Mouse (Mus musculus) stomach, embryonic 16.5 days (tissue): ENCODE results near the gene Slc32a1. TPM values are rescaled to one million over a fixed set of nuclear protein-coding genes. Genes with fewer than 3 reads are reported as not detected.

Experiments
- ATAC-seq: fragments of 200-750 bp; cut with Nextera tagmentation; 2 replicates; pipeline ENCODE4 v1.8.0; 2017; ENCODE audit warnings: moderate number of reproducible peaks, moderate TSS enrichment; ENCODE audit not compliant: insufficient read depth, low FRiP score
- H3K27ac ChIP-seq: fragments of 300-500 bp; sonication (generic); 2 replicates; pipeline ENCODE4 v1.5.1; 2014; ENCODE audit warnings: low read length
- H3K27me3 ChIP-seq: fragments of 300-500 bp; sonication (generic); 2 replicates; pipeline ENCODE4 v1.6.1; 2014; ENCODE audit warnings: low read length, control low read depth, mixed read lengths; ENCODE audit not compliant: control insufficient read depth, insufficient read depth
- H3K36me3 ChIP-seq: fragments of 300-500 bp; sonication (generic); 2 replicates; pipeline ENCODE4 v1.6.1; 2014; ENCODE audit warnings: low read length; ENCODE audit not compliant: control insufficient read depth, insufficient read depth
- H3K4me1 ChIP-seq: fragments of 300-500 bp; sonication (generic); 2 replicates; pipeline ENCODE4 v1.6.1; 2014; ENCODE audit warnings: low read length, control low read depth, mixed read lengths; ENCODE audit not compliant: control insufficient read depth, insufficient read depth
- H3K4me2 ChIP-seq: fragments of 300-500 bp; sonication (generic); 2 replicates; pipeline ENCODE4 v1.6.1; 2014; ENCODE audit warnings: low read depth, low read length, mixed read lengths
- H3K4me3 ChIP-seq: fragments of 300-500 bp; sonication (generic); replicated peaks from 2 replicates; pipeline ENCODE4 v1.5.1; 2014; ENCODE audit warnings: mild to moderate bottlenecking, low read length
- H3K9ac ChIP-seq: fragments of 300-500 bp; sonication (generic); 2 replicates; pipeline ENCODE4 v1.6.1; 2014; ENCODE audit warnings: low read length
- H3K9me3 ChIP-seq: fragments of 300-500 bp; sonication (generic); replicated peaks from 2 replicates; pipeline ENCODE4 v1.6.1; 2016; ENCODE audit warnings: low read length, control low read depth; ENCODE audit not compliant: control insufficient read depth
- WGBS: fragments of 180-500 bp; shearing (Covaris S2); extraction: QIAGEN DNeasy Blood & Tissue Kit; methylation state at CpG from one replicate; pipeline ENCODE4 v1.1.7; 2014; 5-methylcytosine and 5-hydroxymethylcytosine counted together
- polyA plus RNA-seq: library from polyadenylated mRNA; unstranded; fragments of >200 nt; fragmentation: Nextera tagmentation; extraction: Ambion mirVana; gene quantifications from 2 replicates; pipeline ENCODE4 v1.2.1, GENCODE M21; 2015

The Slc32a1 gene
- polyA plus RNA-seq, 1 experiment from 2014 or later, result not detected

- H3K4me1 ChIP-seq, result no peaks in the 10 kb centered on the region
- H3K27me3 ChIP-seq, result peaks cover 92% of the 10 kb centered on the region
- no peak overlapping the region for H3K27ac ChIP-seq
- no peaks in the 10 kb centered on the region for H3K36me3 ChIP-seq
- 14% methylated on average over 11 of the region's 11 CpGs for WGBS
- no peak for ATAC-seq
- no peaks in the 10 kb centered on the region for H3K9me3 ChIP-seq
- H3K4me3 ChIP-seq, result no peak overlapping the region
- no peak overlapping the region for H3K9ac ChIP-seq
- no peak overlapping the region for H3K4me2 ChIP-seq
Observed at GRCm38 (mm10) chr2:158616790-158617189, 6.2 kb downstream of the Slc32a1 start.

DNA sequence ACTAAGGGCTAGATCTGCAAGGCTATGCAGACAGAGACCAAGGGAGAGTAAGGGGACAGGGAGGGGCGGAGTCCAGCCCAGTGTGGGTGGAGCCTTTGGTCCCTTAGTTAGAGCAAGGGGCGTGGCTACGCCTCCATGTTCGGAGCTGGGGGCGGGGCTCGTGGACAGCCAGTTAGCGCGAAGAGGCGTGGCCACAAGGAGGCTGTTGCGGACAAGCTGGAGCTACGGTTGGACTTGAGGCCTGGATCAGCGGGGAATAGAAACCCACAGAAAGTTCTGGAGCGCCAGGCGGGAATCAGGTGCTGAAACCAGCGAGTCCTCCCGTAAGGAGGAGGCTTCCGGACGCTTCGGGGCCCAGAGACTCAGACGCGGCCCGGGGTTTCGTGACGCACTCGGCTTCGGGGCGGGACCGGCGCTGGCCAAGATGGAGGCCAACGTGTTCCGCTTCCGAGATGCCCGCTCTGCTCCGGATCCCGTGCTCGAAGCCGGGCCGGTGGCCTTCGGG lies 14.2 kb downstream of the Slc32a1 start, which contains the start of gene Actr5:
Gene Actr5 (plus strand): TSS at position 171 of the 505 bp plus-strand sequence.
- no peaks in the 10 kb centered on the region for H3K9me3 ChIP-seq
- H3K4me3 ChIP-seq, result peak within 1 kb of the TSS; percentile 76
- under 1% methylated on average over 39 of the region's 39 CpGs for WGBS
- H3K27ac ChIP-seq, result peak within 1 kb of the TSS; percentile 95
- H3K36me3 ChIP-seq, result peaks cover 4% of the 10 kb centered on the region; the same call in 1 of the 2 replicates
- H3K4me2 ChIP-seq, result peak within 1 kb of the TSS; percentile 93
- peaks cover 18% of the 10 kb centered on the region; the same call in 1 of the 2 replicates for H3K27me3 ChIP-seq
- peaks cover 5% of the 10 kb centered on the region; the same call in 1 of the 2 replicates for H3K4me1 ChIP-seq
- peak; percentile 96 for ATAC-seq
- H3K9ac ChIP-seq, result peak within 1 kb of the TSS; percentile 84

- Histone ChIP-seq H3K9ac (peak overlapping the region; percentile 84), H3K4me3 (peak overlapping the region; percentile 76), H3K27ac (peak overlapping the region; percentile 95), H3K36me3 (peaks cover 4% of the 10 kb centered on the region; the same call in 1 of the 2 replicates), H3K9me3 (no peaks in the 10 kb centered on the region), H3K4me2 (peak overlapping the region; percentile 93), H3K4me1 (peaks cover 5% of the 10 kb centered on the region; the same call in 1 of the 2 replicates), H3K27me3 (peaks cover 14% of the 10 kb centered on the region; the same call in 1 of the 2 replicates)
- ATAC-seq, result peak; percentile 39; the same call in 1 of the 2 replicates
- under 1% methylated on average over 39 of the region's 44 CpGs for WGBS
Observed at GRCm38 (mm10) chr2:158625231-158625630, 14.7 kb downstream of the Slc32a1 start.

- 29% methylated on average over 8 of the region's 8 CpGs for WGBS
Observed at GRCm38 (mm10) chr2:158625697-158626096, 15.1 kb downstream of the Slc32a1 start.

DNA sequence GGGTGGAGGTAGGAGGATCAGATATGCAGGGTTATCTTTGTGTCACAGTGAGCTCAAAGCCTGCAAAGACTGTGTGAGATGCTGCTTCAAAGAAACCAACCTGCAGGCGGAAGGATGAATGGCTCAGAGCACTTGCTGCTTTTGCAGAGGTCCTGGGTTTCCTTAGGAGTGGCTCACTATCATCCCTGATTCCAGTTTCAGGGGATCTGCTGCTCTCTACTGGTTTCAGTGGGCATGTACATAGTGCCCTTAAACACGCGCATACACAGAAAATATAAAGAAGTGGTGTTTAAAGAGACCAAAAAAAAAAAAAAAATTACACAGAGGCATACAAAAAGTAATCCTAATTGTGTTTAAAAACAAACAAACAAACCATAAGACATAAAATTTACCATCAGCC lies 18.3 kb downstream of the Slc32a1 start:
- H3K36me3 ChIP-seq, result peaks cover 15% of the 10 kb centered on the region
- WGBS, result 72% methylated on average over 3 of the region's 3 CpGs

More at GRCm38 (mm10) chr2:158625697-158626096, 15.1 kb downstream of the Slc32a1 start:
- no peaks in the 10 kb centered on the region for H3K9me3 ChIP-seq
- H3K4me1 ChIP-seq, result peaks cover 5% of the 10 kb centered on the region; the same call in 1 of the 2 replicates
- no peak overlapping the region for H3K27ac ChIP-seq
- H3K36me3 ChIP-seq, result peaks cover 4% of the 10 kb centered on the region; the same call in 1 of the 2 replicates
- peak overlapping the region; percentile 84 for H3K9ac ChIP-seq
- peak overlapping the region; percentile 93 for H3K4me2 ChIP-seq
- ATAC-seq, result no peak
- H3K4me3 ChIP-seq, result peak overlapping the region; percentile 76
- H3K27me3 ChIP-seq, result peaks cover 12% of the 10 kb centered on the region; the same call in 1 of the 2 replicates

GRCm38 (mm10) chr2:158629414-158629813 lies 18.8 kb downstream of the Slc32a1 start:
- H3K4me1 ChIP-seq, result peaks cover 5% of the 10 kb centered on the region; the same call in 1 of the 2 replicates
- H3K9ac ChIP-seq, result no peak overlapping the region
- 66% methylated on average over 1 of the region's 1 CpGs for WGBS
- H3K4me3 ChIP-seq, result no peak overlapping the region
- H3K9me3 ChIP-seq, result no peaks in the 10 kb centered on the region
- peaks cover 15% of the 10 kb centered on the region for H3K36me3 ChIP-seq
- no peak overlapping the region for H3K4me2 ChIP-seq
- no peak overlapping the region for H3K27ac ChIP-seq
- no peak for ATAC-seq
- no peaks in the 10 kb centered on the region for H3K27me3 ChIP-seq

More for the DNA sequence above, 18.3 kb downstream of the Slc32a1 start:
- Histone ChIP-seq H3K4me1 (peaks cover 5% of the 10 kb centered on the region; the same call in 1 of the 2 replicates), H3K9me3 (no peaks in the 10 kb centered on the region), H3K27ac (no peak overlapping the region), H3K27me3 (no peaks in the 10 kb centered on the region), H3K4me3 (no peak overlapping the region), H3K4me2 (no peak overlapping the region), H3K9ac (no peak overlapping the region)
- ATAC-seq, result no peak

GRCm38 (mm10) chr2:158631873-158632272 lies 21.3 kb downstream of the Slc32a1 start:
- no peak overlapping the region for H3K27ac ChIP-seq
- no peak overlapping the region for H3K4me3 ChIP-seq
- H3K36me3 ChIP-seq, result peaks cover 19% of the 10 kb centered on the region
- H3K9me3 ChIP-seq, result no peaks in the 10 kb centered on the region
- H3K4me2 ChIP-seq, result no peak overlapping the region
- 90% methylated on average over 5 of the region's 5 CpGs for WGBS
- no peak overlapping the region for H3K9ac ChIP-seq
- H3K27me3 ChIP-seq, result no peaks in the 10 kb centered on the region
- no peak for ATAC-seq
- H3K4me1 ChIP-seq, result no peaks in the 10 kb centered on the region

DNA sequence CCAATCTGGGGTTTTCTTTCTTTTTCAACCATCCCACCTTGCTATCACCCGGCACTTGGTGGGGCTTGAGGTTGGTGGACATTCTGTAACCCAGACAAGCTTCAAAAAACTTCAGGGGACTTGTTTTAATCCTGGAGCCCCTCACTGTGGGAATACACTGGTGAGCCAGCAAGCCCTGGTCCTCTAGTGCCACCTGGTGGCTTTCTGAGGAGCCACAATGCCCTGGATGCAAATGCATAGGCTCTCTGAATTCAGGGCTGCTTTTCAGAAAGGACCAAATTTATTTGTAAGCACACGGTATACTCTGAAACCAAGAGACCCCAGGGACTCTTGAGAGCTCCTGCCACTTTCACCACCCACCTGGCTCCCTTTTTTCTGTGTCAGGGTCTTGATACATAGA lies 31.3 kb downstream of the Slc32a1 start:
- no peak overlapping the region for H3K27ac ChIP-seq
- no peak for ATAC-seq
- WGBS, result 28% methylated on average over 2 of the region's 2 CpGs
- no peaks in the 10 kb centered on the region for H3K9me3 ChIP-seq
- no peak overlapping the region for H3K9ac ChIP-seq
- H3K4me3 ChIP-seq, result no peak overlapping the region
- H3K4me2 ChIP-seq, result no peak overlapping the region
- no peaks in the 10 kb centered on the region for H3K27me3 ChIP-seq
- H3K36me3 ChIP-seq, result peaks cover 9% of the 10 kb centered on the region
- no peaks in the 10 kb centered on the region for H3K4me1 ChIP-seq

- H3K4me3 ChIP-seq, result no peak overlapping the region
- no peak overlapping the region for H3K9ac ChIP-seq
- H3K4me1 ChIP-seq, result no peaks in the 10 kb centered on the region
- no peak overlapping the region for H3K4me2 ChIP-seq
- H3K27ac ChIP-seq, result no peak overlapping the region
- no peak for ATAC-seq
- H3K27me3 ChIP-seq, result no peaks in the 10 kb centered on the region
- H3K9me3 ChIP-seq, result no peaks in the 10 kb centered on the region
- 91% methylated on average over 2 of the region's 2 CpGs for WGBS
- peaks cover 9% of the 10 kb centered on the region for H3K36me3 ChIP-seq
Observed at GRCm38 (mm10) chr2:158642587-158642986, 32.0 kb downstream of the Slc32a1 start.
